Mouse (Mus musculus) adrenal gland, adult 2 months (tissue): ENCODE data around the gene Ryr3. TPM values are rescaled to one million over a fixed set of nuclear protein-coding genes. Genes with fewer than 3 reads are reported as not detected.

Experiments
- DNase-seq: peaks from one replicate; pipeline ENCODE4 v3.0.0; 2021
- polyA plus RNA-seq: library from polyadenylated mRNA; depleted of rRNA; stranded (reverse); fragments of >200 nt; gene quantifications from 2 replicates; pipeline ENCODE4 v1.2.3, GENCODE M21; 2012
- total RNA-seq, 2 experiments: library from RNA; stranded (reverse); gene quantifications; 2 replicates each; pipeline ENCODE4 v1.2.3; 2021

The Ryr3 gene
- total and polyA plus RNA-seq, 3 experiments = 0.04 to 0.79 (median 0.63) TPM

- DNase-seq = no peak
These were observed 306.3 kb downstream of the Ryr3 start for GRCm38 (mm10) chr2:112910579-112910978.

- DNase-seq = no peak
These were observed 307.8 kb downstream of the Ryr3 start for GRCm38 (mm10) chr2:112909142-112909541.

- DNase-seq = no peak
These were observed 316.1 kb downstream of the Ryr3 start for GRCm38 (mm10) chr2:112900747-112901146.

- no peak for DNase-seq
These were observed 332.3 kb downstream of the Ryr3 start for GRCm38 (mm10) chr2:112884456-112885114.

- DNase-seq = no peak
These were observed 335.1 kb downstream of the Ryr3 start for GRCm38 (mm10) chr2:112881805-112882204.

GRCm38 (mm10) chr2:112881376-112881775, 335.5 kb downstream of the Ryr3 start:
- DNase-seq = no peak

- no peak for DNase-seq
These were observed 339.5 kb downstream of the Ryr3 start for GRCm38 (mm10) chr2:112877404-112877803.

GRCm38 (mm10) chr2:112866043-112866551, 350.8 kb downstream of the Ryr3 start:
- DNase-seq = no peak

GRCm38 (mm10) chr2:112861792-112862191, 355.1 kb downstream of the Ryr3 start:
- no peak for DNase-seq

GRCm38 (mm10) chr2:112845583-112846512, 371.0 kb downstream of the Ryr3 start:
- no peak for DNase-seq

GRCm38 (mm10) chr2:112842877-112843276, 374.0 kb downstream of the Ryr3 start:
- DNase-seq = no peak

GRCm38 (mm10) chr2:112831423-112832305, 385.2 kb downstream of the Ryr3 start:
- DNase-seq = no peak

- DNase-seq = no peak
These were observed 390.3 kb downstream of the Ryr3 start for GRCm38 (mm10) chr2:112826571-112826970.

GRCm38 (mm10) chr2:112822721-112823120, 394.2 kb downstream of the Ryr3 start:
- no peak for DNase-seq

GRCm38 (mm10) chr2:112819059-112819458, 397.8 kb downstream of the Ryr3 start:
- no peak for DNase-seq

GRCm38 (mm10) chr2:112816976-112817375, 399.9 kb downstream of the Ryr3 start:
- DNase-seq = no peak

- no peak for DNase-seq
These were observed 400.9 kb downstream of the Ryr3 start for GRCm38 (mm10) chr2:112815960-112816359.

- DNase-seq = no peak
These were observed 404.1 kb downstream of the Ryr3 start for GRCm38 (mm10) chr2:112812637-112813402.

- DNase-seq = no peak
These were observed 410.9 kb downstream of the Ryr3 start for GRCm38 (mm10) chr2:112806015-112806414.

GRCm38 (mm10) chr2:112799995-112800353, 416.9 kb downstream of the Ryr3 start:
- DNase-seq = peak; percentile 56

GRCm38 (mm10) chr2:112799351-112799994, 417.4 kb downstream of the Ryr3 start:
- DNase-seq = no peak
